Mouse (Mus musculus) myocyte (in vitro differentiated cells): Measurements from ENCODE around the gene Iqsec1. TPM values are rescaled to one million over a fixed set of nuclear protein-coding genes. Genes with fewer than 3 reads are reported as not detected.

Experiments used
- H3K27me3 ChIP-seq: one replicate; pipeline ENCODE4 v1.6.1; 2011; ENCODE audit not compliant: control insufficient read depth, insufficient read depth, insufficient read length
- H3K36me3 ChIP-seq: one replicate; pipeline ENCODE4 v1.6.1; 2011; ENCODE audit not compliant: control insufficient read depth, insufficient read depth
- H3K4me2 ChIP-seq: one replicate; pipeline ENCODE4 v1.6.1; 2011; ENCODE audit warnings: low read depth, control low read depth
- H3K4me3 ChIP-seq: one replicate; pipeline ENCODE4 v1.5.1; 2011; ENCODE audit warnings: mild to moderate bottlenecking, control low read depth, moderate library complexity
- H3K79me2 ChIP-seq: one replicate; pipeline ENCODE4 v1.6.1; 2011; ENCODE audit not compliant: control insufficient read depth, insufficient read depth
- H3ac ChIP-seq: one replicate; pipeline ENCODE4 v1.6.1; 2011; ENCODE audit not compliant: control insufficient read depth, insufficient read length
- CEBPB ChIP-seq: IDR thresholded peaks from 2 replicates; pipeline ENCODE4 v1.6.1; 2011; ENCODE audit warnings: mild to moderate bottlenecking, moderate library complexity; ENCODE audit not compliant: poor library complexity, insufficient read depth, severe bottlenecking
- E2F4 ChIP-seq: IDR thresholded peaks from one replicate; pipeline ENCODE4 v1.6.1; 2011; ENCODE audit warnings: mild to moderate bottlenecking, control low read depth, moderate library complexity; ENCODE audit not compliant: insufficient read depth
- MAX ChIP-seq: IDR thresholded peaks from one replicate; pipeline ENCODE4 v1.6.1; 2011; ENCODE audit warnings: low read depth, mild to moderate bottlenecking, control low read depth
- MYOD1 ChIP-seq, 3 experiments: IDR thresholded peaks; one replicate each; pipeline ENCODE4 v1.6.1; 2011; ENCODE audit warnings: control low read depth in 2 of 3, low read depth in 2 of 3, mild to moderate bottlenecking in 2 of 3, moderate library complexity in 1 of 3; ENCODE audit not compliant: insufficient read length in 2 of 3, control insufficient read depth in 1 of 3
- MYOG ChIP-seq, 3 experiments: IDR thresholded peaks; one replicate each; pipeline ENCODE4 v1.6.1; 2011; ENCODE audit warnings: control low read depth in 2 of 3, low read depth in 2 of 3, mild to moderate bottlenecking in 2 of 3; ENCODE audit not compliant: insufficient read length in 2 of 3, control insufficient read depth in 1 of 3, insufficient read depth in 1 of 3
- POLR2A ChIP-seq: IDR thresholded peaks from one replicate; pipeline ENCODE4 v1.6.1; 2011; ENCODE audit warnings: low read depth, mild to moderate bottlenecking, control low read depth, moderate library complexity; ENCODE audit not compliant: insufficient read length
- POLR2AphosphoS2 ChIP-seq: IDR thresholded peaks from one replicate; pipeline ENCODE4 v1.6.1; 2011; ENCODE audit warnings: low read depth, control low read depth; ENCODE audit not compliant: insufficient read length
- REST ChIP-seq: IDR thresholded peaks from one replicate; pipeline ENCODE4 v1.6.1; 2011; ENCODE audit warnings: mild to moderate bottlenecking, control low read depth, moderate library complexity; ENCODE audit not compliant: insufficient read depth, insufficient read length
- SRF ChIP-seq: IDR thresholded peaks from one replicate; pipeline ENCODE4 v1.6.1; 2011; ENCODE audit warnings: low read depth; ENCODE audit not compliant: control insufficient read depth, insufficient read length
- TCF12 ChIP-seq: IDR thresholded peaks from one replicate; pipeline ENCODE4 v1.6.1; 2011; ENCODE audit warnings: mild to moderate bottlenecking, control low read depth; ENCODE audit not compliant: poor library complexity, insufficient read depth, severe bottlenecking
- TCF3 ChIP-seq: IDR thresholded peaks from one replicate; pipeline ENCODE4 v1.6.1; 2011; ENCODE audit warnings: low read depth, control low read depth; ENCODE audit not compliant: insufficient read length
- USF1 ChIP-seq: IDR thresholded peaks from one replicate; pipeline ENCODE4 v1.6.1; 2011; ENCODE audit warnings: low read depth, mild to moderate bottlenecking, control low read depth, moderate library complexity
- polyA plus RNA-seq: library from polyadenylated mRNA; unstranded; fragments of >200 nt; fragmentation: generic; extraction: Trizol; gene quantifications from one replicate; pipeline ENCODE4 v1.2.1, GENCODE M21; 2012; ENCODE audit warnings: missing spikeins

Iqsec1 gene
- polyA plus RNA-seq, 1 experiment: 43.4 TPM

- Histone ChIP-seq H3ac (no peak overlapping the region), H3K4me2 (peak overlapping the region; percentile 42), H3K27me3 (no peaks in the 10 kb centered on the region), H3K79me2 (peaks cover 69% of the 10 kb centered on the region), H3K36me3 (peaks cover 5% of the 10 kb centered on the region), H3K4me3 (no peak overlapping the region)
- TF ChIP-seq E2F4 (no peak), POLR2A (no peak), MYOD1 (IDR thresholded peaks at IDR 0.05; ENCODE audit: control insufficient read depth in 1 of 3, insufficient read length in 2 of 3, low read depth in 2 of 3) (no peak), TCF3 (no peak), MYOG (IDR thresholded peaks at IDR 0.05; ENCODE audit: control insufficient read depth in 1 of 3, insufficient read depth in 1 of 3, insufficient read length in 2 of 3, low read depth in 2 of 3) (peak in 1 of 3 experiments; percentile 5)
Measured at GRCm38 (mm10) chr6:90700068-90700467, 288.4 kb downstream of the Iqsec1 start.

GRCm38 (mm10) chr6:90698843-90699242 lies 289.6 kb downstream of the Iqsec1 start:
- TF ChIP-seq SRF: no peak
- peak; percentile 80 for TF ChIP-seq TCF12
- peak; percentile 42 for TF ChIP-seq TCF3
- peak; percentile 71 to 92 (median 91) for TF ChIP-seq MYOD1 (IDR thresholded peaks at IDR 0.05; ENCODE audit: control insufficient read depth in 1 of 3, insufficient read length in 2 of 3, low read depth in 2 of 3)
- TF ChIP-seq CEBPB: no peak
- no peak for TF ChIP-seq POLR2AphosphoS2
- peak; percentile 39 to 90 (median 63) for TF ChIP-seq MYOG (IDR thresholded peaks at IDR 0.05; ENCODE audit: control insufficient read depth in 1 of 3, insufficient read depth in 1 of 3, insufficient read length in 2 of 3, low read depth in 2 of 3)
- TF ChIP-seq REST: no peak
- H3K4me3 ChIP-seq: no peak overlapping the region
- H3K4me2 ChIP-seq: peak overlapping the region; percentile 55

GRCm38 (mm10) chr6:90695754-90696153 lies 292.7 kb downstream of the Iqsec1 start:
- Histone ChIP-seq H3K27me3 (no peaks in the 10 kb centered on the region), H3ac (no peak overlapping the region), H3K36me3 (peaks cover 44% of the 10 kb centered on the region), H3K4me3 (no peak overlapping the region), H3K4me2 (no peak overlapping the region), H3K79me2 (peaks cover 48% of the 10 kb centered on the region)
- no peak for TF ChIP-seq MYOG (IDR thresholded peaks at IDR 0.05; ENCODE audit: control insufficient read depth in 1 of 3, insufficient read depth in 1 of 3, insufficient read length in 2 of 3, low read depth in 2 of 3)
- TF ChIP-seq MAX: no peak
- TF ChIP-seq TCF3: no peak
- no peak for TF ChIP-seq SRF
- TF ChIP-seq REST: no peak
- TF ChIP-seq MYOD1 (IDR thresholded peaks at IDR 0.05; ENCODE audit: control insufficient read depth in 1 of 3, insufficient read length in 2 of 3, low read depth in 2 of 3): no peak
- TF ChIP-seq TCF12: no peak
- no peak for TF ChIP-seq E2F4
- TF ChIP-seq CEBPB: no peak
- no peak for TF ChIP-seq USF1
- no peak for TF ChIP-seq POLR2A
- no peak for TF ChIP-seq POLR2AphosphoS2

More at GRCm38 (mm10) chr6:90698843-90699242, 289.6 kb downstream of the Iqsec1 start:
- Histone ChIP-seq H3K36me3 (peaks cover 17% of the 10 kb centered on the region), H3K79me2 (peaks cover 65% of the 10 kb centered on the region), H3ac (no peak overlapping the region), H3K27me3 (no peaks in the 10 kb centered on the region)

GRCm38 (mm10) chr6:90692404-90692803 lies 296.1 kb downstream of the Iqsec1 start:
- Histone ChIP-seq H3K79me2 (peaks cover 41% of the 10 kb centered on the region), H3K36me3 (peaks cover 66% of the 10 kb centered on the region), H3K27me3 (no peaks in the 10 kb centered on the region), H3K4me2 (no peak overlapping the region), H3ac (no peak overlapping the region), H3K4me3 (no peak overlapping the region)
- TF ChIP-seq TCF3: no peak
- no peak for TF ChIP-seq E2F4
- no peak for TF ChIP-seq POLR2A
- TF ChIP-seq POLR2AphosphoS2: no peak

- H3ac ChIP-seq: no peak overlapping the region
- no peak overlapping the region for H3K4me2 ChIP-seq
- peaks cover 41% of the 10 kb centered on the region for H3K79me2 ChIP-seq
- TF ChIP-seq SRF: no peak
- H3K4me3 ChIP-seq: no peak overlapping the region
- peaks cover 69% of the 10 kb centered on the region for H3K36me3 ChIP-seq
- no peaks in the 10 kb centered on the region for H3K27me3 ChIP-seq
Measured at GRCm38 (mm10) chr6:90691935-90692334, 296.6 kb downstream of the Iqsec1 start.

GRCm38 (mm10) chr6:90689500-90689899 lies 299.0 kb downstream of the Iqsec1 start:
- Histone ChIP-seq H3ac (no peak overlapping the region), H3K79me2 (peaks cover 29% of the 10 kb centered on the region), H3K36me3 (peaks cover 70% of the 10 kb centered on the region), H3K4me3 (no peak overlapping the region), H3K4me2 (peak overlapping the region; percentile 44), H3K27me3 (no peaks in the 10 kb centered on the region)
- TF ChIP-seq TCF12 (no peak), MYOG (IDR thresholded peaks at IDR 0.05; ENCODE audit: control insufficient read depth in 1 of 3, insufficient read depth in 1 of 3, insufficient read length in 2 of 3, low read depth in 2 of 3) (peak; percentile 60 to 88 (median 67)), MYOD1 (IDR thresholded peaks at IDR 0.05; ENCODE audit: control insufficient read depth in 1 of 3, insufficient read length in 2 of 3, low read depth in 2 of 3) (peak in 2 of 3 experiments; percentile 39 to 77)
